Mouse (Mus musculus) CH12.LX (cell line): ENCODE data around the gene BC049715. TPM values are rescaled to one million over a fixed set of nuclear protein-coding genes. Genes with fewer than 3 reads are reported as not detected.
A peak's percentile ranks its signal among the peaks of the same experiment; 100 is the strongest.

Experiments
- DNase-seq: peaks from one replicate; pipeline ENCODE4 v3.0.0-alpha.2; 2013; ENCODE audit errors: extremely low read depth
- H3K27ac ChIP-seq: 2 replicates; pipeline ENCODE4 v1.5.1; 2012; ENCODE audit warnings: low read depth, mild to moderate bottlenecking, control low read depth, moderate library complexity; ENCODE audit not compliant: insufficient read depth
- H3K27me3 ChIP-seq: replicated peaks from 2 replicates; pipeline ENCODE3; 2012; ENCODE audit warnings: inconsistent platforms
- H3K36me3 ChIP-seq, 2 experiments: replicated peaks in 1 of 2; 2 replicates each; pipeline versions ENCODE3 to v1.6.1; 2012; ENCODE audit warnings: inconsistent platforms in 1 of 2, low read length in 1 of 2, mild to moderate bottlenecking in 1 of 2, mixed read lengths in 1 of 2, moderate library complexity in 1 of 2; ENCODE audit not compliant: control insufficient read depth in 1 of 2, insufficient read depth in 1 of 2
- H3K4me1 ChIP-seq, 2 experiments: 2 replicates each; pipeline ENCODE4 v1.6.1; 2012; ENCODE audit warnings: inconsistent platforms in 1 of 2, moderate library complexity in 1 of 2; ENCODE audit not compliant: insufficient read depth in 2 of 2, control insufficient read depth in 1 of 2
- H3K4me2 ChIP-seq: 2 replicates; pipeline ENCODE4 v1.6.1; 2012; ENCODE audit warnings: low read depth, mild to moderate bottlenecking, control low read depth; ENCODE audit not compliant: poor library complexity, insufficient read depth, severe bottlenecking
- H3K4me3 ChIP-seq, 3 experiments: fragments of 150-350 bp in 1 of 3; sonication (generic) in 1 of 3; replicated peaks in 1 of 3; 2 replicates each; pipeline versions ENCODE3 to v1.5.1; 2011 to 2012; ENCODE audit warnings: low read depth in 2 of 3, low read length in 2 of 3, mild to moderate bottlenecking in 2 of 3, moderate library complexity in 2 of 3, control low read depth in 1 of 3, improper control_type of control experiment in 1 of 3, inconsistent platforms in 1 of 3, mixed read lengths in 1 of 3; ENCODE audit not compliant: poor library complexity in 1 of 3
- H3K79me2 ChIP-seq: replicated peaks from 2 replicates; pipeline ENCODE4 v1.6.1; 2012; ENCODE audit warnings: mild to moderate bottlenecking, moderate library complexity; ENCODE audit not compliant: control insufficient read depth, poor library complexity, insufficient read depth, severe bottlenecking; ENCODE audit errors: extremely low read depth
- H3K9ac ChIP-seq: 2 replicates; pipeline ENCODE4 v1.6.1; 2012; ENCODE audit warnings: low read depth, mild to moderate bottlenecking, control low read depth, moderate library complexity; ENCODE audit not compliant: insufficient read depth
- H3K9me3 ChIP-seq: replicated peaks from 2 replicates; pipeline ENCODE3; 2012; ENCODE audit warnings: low read length, inconsistent platforms, mixed read lengths
- BHLHE40 ChIP-seq: IDR thresholded peaks from 2 replicates; pipeline ENCODE4 v1.6.1; 2011; ENCODE audit warnings: mild to moderate bottlenecking, low read depth, low read length, improper control_type of control experiment
- CHD2 ChIP-seq: IDR thresholded peaks from 2 replicates; pipeline ENCODE4 v1.6.1; 2011; ENCODE audit warnings: low read length, improper control_type of control experiment
- E2F4 ChIP-seq: IDR thresholded peaks from 2 replicates; pipeline ENCODE4 v1.6.1; 2011; ENCODE audit warnings: low read depth, low read length, improper control_type of control experiment; ENCODE audit not compliant: insufficient replicate concordance
- ELF1 ChIP-seq: IDR thresholded peaks from 2 replicates; pipeline ENCODE4 v1.6.1; 2014; ENCODE audit warnings: low read depth, mild to moderate bottlenecking, inconsistent platforms, low read length, improper control_type of control experiment
- EP300 ChIP-seq: IDR thresholded peaks from 2 replicates; pipeline ENCODE4 v1.6.1; 2011; ENCODE audit warnings: low read length, improper control_type of control experiment
- ETS1 ChIP-seq: conservative IDR thresholded peaks from 2 replicates; pipeline ENCODE4 v1.6.1; 2012; ENCODE audit warnings: low read depth, mild to moderate bottlenecking, inconsistent platforms, low read length, improper control_type of control experiment, moderate library complexity
- GABPA ChIP-seq: IDR thresholded peaks from 2 replicates; pipeline ENCODE4 v1.6.1; 2012; ENCODE audit warnings: low read depth, low read length, improper control_type of control experiment, inconsistent platforms; ENCODE audit not compliant: insufficient replicate concordance
- HCFC1 ChIP-seq: IDR thresholded peaks from 2 replicates; pipeline ENCODE4 v1.6.1; 2012; ENCODE audit warnings: low read depth, mild to moderate bottlenecking, inconsistent platforms, low read length, improper control_type of control experiment
- IRF4 ChIP-seq: IDR thresholded peaks from 2 replicates; pipeline ENCODE4 v1.6.1; 2014; ENCODE audit warnings: low read depth, mild to moderate bottlenecking, inconsistent platforms, low read length, improper control_type of control experiment
- JUND ChIP-seq: conservative IDR thresholded peaks from 2 replicates; pipeline ENCODE4 v1.6.1; 2011; ENCODE audit warnings: low read depth, low read length, improper control_type of control experiment
- MAFK ChIP-seq: IDR thresholded peaks from 2 replicates; pipeline ENCODE4 v1.6.1; 2011; ENCODE audit warnings: low read length, improper control_type of control experiment; ENCODE audit not compliant: insufficient replicate concordance
- MAX ChIP-seq: IDR thresholded peaks from 2 replicates; pipeline ENCODE4 v1.6.1; 2011; ENCODE audit warnings: low read length, improper control_type of control experiment
- MAZ ChIP-seq: IDR thresholded peaks from 2 replicates; pipeline ENCODE4 v1.6.1; 2012; ENCODE audit warnings: low read depth, mild to moderate bottlenecking, inconsistent platforms, low read length, improper control_type of control experiment, moderate library complexity
- MXI1 ChIP-seq: IDR thresholded peaks from 2 replicates; pipeline ENCODE4 v1.6.1; 2011; ENCODE audit warnings: mild to moderate bottlenecking, low read depth, low read length, improper control_type of control experiment
- MYC ChIP-seq: IDR thresholded peaks from 2 replicates; pipeline ENCODE4 v1.6.1; 2011; ENCODE audit warnings: low read depth, mild to moderate bottlenecking, improper control_type of control experiment, low read length
- NELFE ChIP-seq: IDR thresholded peaks from 2 replicates; pipeline ENCODE4 v1.6.1; 2011; ENCODE audit warnings: low read depth, low read length, improper control_type of control experiment
- NRF1 ChIP-seq: IDR thresholded peaks from 2 replicates; pipeline ENCODE4 v1.6.1; 2014; ENCODE audit warnings: low read depth, mild to moderate bottlenecking, inconsistent platforms, low read length, improper control_type of control experiment, moderate library complexity
- PAX5 ChIP-seq: IDR thresholded peaks from 2 replicates; pipeline ENCODE4 v1.6.1; 2012; ENCODE audit warnings: low read length, inconsistent platforms, mixed read lengths
- POLR2A ChIP-seq: IDR thresholded peaks from 2 replicates; pipeline ENCODE4 v1.6.1; 2011; ENCODE audit warnings: low read depth, mild to moderate bottlenecking, improper control_type of control experiment, low read length
- POLR2AphosphoS2 ChIP-seq: IDR thresholded peaks from 2 replicates; pipeline ENCODE4 v1.6.1; 2011; ENCODE audit warnings: low read depth, low read length, improper control_type of control experiment
- RAD21 ChIP-seq: IDR thresholded peaks from 2 replicates; pipeline ENCODE4 v1.6.1; 2011; ENCODE audit warnings: low read depth, mild to moderate bottlenecking, low read length, improper control_type of control experiment, moderate library complexity
- RCOR1 ChIP-seq: conservative IDR thresholded peaks from 2 replicates; pipeline ENCODE4 v1.6.1; 2012; ENCODE audit warnings: low read depth, mild to moderate bottlenecking, inconsistent platforms, low read length, improper control_type of control experiment
- SMC3 ChIP-seq: IDR thresholded peaks from 2 replicates; pipeline ENCODE4 v1.6.1; 2011; ENCODE audit warnings: low read depth, low read length, improper control_type of control experiment
- TBP ChIP-seq: conservative IDR thresholded peaks from 2 replicates; pipeline ENCODE4 v1.6.1; 2011; ENCODE audit warnings: low read depth, low read length, improper control_type of control experiment
- UBTF ChIP-seq: IDR thresholded peaks from 2 replicates; pipeline ENCODE4 v1.6.1; 2012; ENCODE audit warnings: low read depth, mild to moderate bottlenecking, inconsistent platforms, low read length, improper control_type of control experiment, moderate library complexity
- USF1 ChIP-seq: IDR thresholded peaks from 2 replicates; pipeline ENCODE4 v1.6.1; 2014; ENCODE audit warnings: low read depth, mild to moderate bottlenecking, inconsistent platforms, low read length, improper control_type of control experiment
- USF2 ChIP-seq: conservative IDR thresholded peaks from 2 replicates; pipeline ENCODE4 v1.6.1; 2011; ENCODE audit warnings: low read depth, low read length, improper control_type of control experiment
- ZC3H11A ChIP-seq: IDR thresholded peaks from 2 replicates; pipeline ENCODE4 v1.6.1; 2012; ENCODE audit warnings: low read depth, mild to moderate bottlenecking, inconsistent platforms, low read length, improper control_type of control experiment
- ZKSCAN1 ChIP-seq: IDR thresholded peaks from 2 replicates; pipeline ENCODE4 v1.6.1; 2012; ENCODE audit warnings: low read depth, inconsistent platforms, low read length, improper control_type of control experiment, borderline replicate concordance
- ZMIZ1 ChIP-seq: IDR thresholded peaks from 2 replicates; pipeline ENCODE4 v1.6.1; 2012; ENCODE audit warnings: low read depth, mild to moderate bottlenecking, inconsistent platforms, low read length, improper control_type of control experiment
- ZNF384 ChIP-seq: IDR thresholded peaks from 2 replicates; pipeline ENCODE4 v1.6.1; 2012; ENCODE audit warnings: low read depth, low read length, improper control_type of control experiment, inconsistent platforms
- dilution Hi-C: fragments of 300-500 bp; cut with MboI; formaldehyde crosslinking; loops from 2 replicates; pipeline ENCODE4 v1.14.3; 2020; ENCODE audit warnings: low sequenced_read_pairs; ENCODE audit not compliant: extremely low pct_unique_long_range_greater_than_20kb, extremely low pct_ligation_motif_present
- in situ Hi-C: fragments of 300-500 bp; cut with MboI; formaldehyde crosslinking; loops from 3 replicates; pipeline ENCODE4 v1.14.3; 2019; ENCODE audit warnings: low sequenced_read_pairs, low pct_ligation_motif_present, low pct_unique_long_range_greater_than_20kb, mixed read lengths
- polyA plus RNA-seq: library from polyadenylated mRNA; unstranded; fragments of >175 nt; gene quantifications from 2 replicates; pipeline ENCODE4 v1.2.1, GENCODE M21; 2012; ENCODE audit warnings: low read depth; ENCODE audit not compliant: insufficient read length
- total RNA-seq, 2 experiments: library from RNA; depleted of rRNA; stranded (reverse); fragments of 300-350 nt in 1 of 2; fragments of >200 nt in 1 of 2; gene quantifications; 2 replicates each; pipeline ENCODE4 v1.2.3; 2012 to 2014

The BC049715 gene
- total and polyA plus RNA-seq, 3 experiments: 8.8 to 13.5 (median 9.9) TPM

DNA sequence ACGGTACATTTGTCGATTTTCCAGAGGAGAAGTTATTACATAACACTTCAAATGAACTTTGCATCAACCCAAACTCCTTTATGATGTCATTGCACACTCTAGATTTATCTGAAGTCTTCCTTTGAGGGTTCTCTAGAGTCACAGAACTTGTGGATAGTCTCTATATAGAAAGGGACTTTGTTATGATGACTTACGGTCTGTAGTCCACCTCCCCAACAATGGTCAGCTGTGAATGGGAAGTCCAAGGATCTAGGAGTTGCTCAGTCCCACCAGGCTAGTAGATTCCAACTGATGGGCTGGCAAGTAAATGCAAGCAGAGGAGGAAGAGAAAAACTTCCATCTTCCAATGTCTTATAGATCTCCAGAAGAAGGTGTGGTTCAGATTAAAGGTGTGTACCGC is 1.3 kb downstream of the BC049715 start:
- peak overlapping the region; percentile 65 to 86 (median 84) for H3K4me3 ChIP-seq
- no peak for TF ChIP-seq SMC3
- no peak for TF ChIP-seq USF1
- no peak for TF ChIP-seq CHD2
- no peak for TF ChIP-seq MYC
- no peak for TF ChIP-seq MXI1
- TF ChIP-seq RCOR1: no peak
- TF ChIP-seq USF2: no peak
- no peak for TF ChIP-seq EP300
- no peak for TF ChIP-seq GABPA
- no peak for DNase-seq
- peaks cover 53% of the 10 kb centered on the region for H3K79me2 ChIP-seq
- dilution Hi-C loops (no loop called here), in situ Hi-C loops (no loop called here)
- H3K4me1 ChIP-seq: peaks cover 5 to 45% of the 10 kb centered on the region in 2 experiments
- peak overlapping the region; percentile 58; the same call in 1 of the 2 replicates for H3K27ac ChIP-seq
- no peaks in the 10 kb centered on the region for H3K27me3 ChIP-seq
- H3K9me3 ChIP-seq: no peaks in the 10 kb centered on the region
- H3K36me3 ChIP-seq: peaks cover 11 to 23% of the 10 kb centered on the region in 2 experiments
- peak overlapping the region; percentile 100 for H3K4me2 ChIP-seq
- peak overlapping the region; percentile 98 for H3K9ac ChIP-seq

DNA sequence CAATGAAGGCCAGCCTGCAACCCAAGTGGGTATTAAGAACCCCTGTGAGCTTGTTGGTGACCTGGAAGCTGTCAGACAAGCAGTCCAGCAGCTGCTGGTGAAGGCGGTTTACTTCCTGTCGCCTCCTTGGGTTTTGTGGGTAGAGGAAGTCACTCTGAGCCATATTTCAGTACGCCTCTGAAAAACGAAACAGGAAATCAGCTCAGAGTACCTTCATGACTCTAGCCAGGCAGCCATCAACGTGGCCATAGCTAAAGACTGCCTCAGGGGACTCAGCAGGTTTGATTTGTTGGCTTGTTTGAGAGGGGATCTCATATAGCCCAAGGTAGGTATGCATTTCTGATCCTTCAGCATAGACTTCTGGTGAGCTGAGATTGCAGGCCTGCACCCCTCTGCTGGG is 4.3 kb downstream of the BC049715 start:
- dilution Hi-C loops (no loop called here), in situ Hi-C loops (loop anchor here (10.0 kb wide), 1 partner anchor 133 kb away; no protein-coding TSS in a partner anchor)
- H3K4me1 ChIP-seq: peaks cover 12 to 43% of the 10 kb centered on the region in 2 experiments
- peak overlapping the region; percentile 90 for H3K4me2 ChIP-seq
- DNase-seq: peak; percentile 91
- peak overlapping the region; percentile 86 for H3K27ac ChIP-seq
- peak overlapping the region; percentile 99 for H3K9ac ChIP-seq
- peaks cover 17 to 32% of the 10 kb centered on the region in 2 experiments for H3K36me3 ChIP-seq
- no peaks in the 10 kb centered on the region for H3K27me3 ChIP-seq
- H3K79me2 ChIP-seq: peaks cover 37% of the 10 kb centered on the region
- no peaks in the 10 kb centered on the region for H3K9me3 ChIP-seq
- H3K4me3 ChIP-seq: peak overlapping the region; percentile 64 to 91 (median 65)
- no peak for TF ChIP-seq MAZ
- no peak for TF ChIP-seq USF2
- no peak for TF ChIP-seq ZKSCAN1
- TF ChIP-seq POLR2A: peak; percentile 87
- TF ChIP-seq IRF4: peak; percentile 70
- TF ChIP-seq EP300: no peak
- TF ChIP-seq UBTF: no peak
- TF ChIP-seq ZNF384: no peak
- no peak; the same call in 1 of the 2 replicates for TF ChIP-seq NRF1
- peak; percentile 70; the same call in 1 of the 2 replicates for TF ChIP-seq POLR2AphosphoS2
- peak; percentile 77; the same call in 1 of the 2 replicates for TF ChIP-seq MXI1
- TF ChIP-seq JUND: 0 out of 2 replicates have a peak, but pooled peaks have one; percentile 33
- TF ChIP-seq MAFK: no peak
- TF ChIP-seq MYC: peak; percentile 90
- peak; percentile 75; the same call in 1 of the 2 replicates for TF ChIP-seq CHD2
- TF ChIP-seq ETS1: peak; percentile 47
- no peak for TF ChIP-seq GABPA
- TF ChIP-seq TBP: peak; percentile 91
- TF ChIP-seq RAD21: no peak
- no peak for TF ChIP-seq E2F4
- TF ChIP-seq ZC3H11A: no peak
- peak; percentile 78; the same call in 1 of the 2 replicates for TF ChIP-seq NELFE
- TF ChIP-seq RCOR1: no peak
- TF ChIP-seq BHLHE40: no peak; the same call in 1 of the 2 replicates
- TF ChIP-seq PAX5: no peak
- 0 out of 2 replicates have a peak, but pooled peaks have one; percentile 77 for TF ChIP-seq ZMIZ1
- TF ChIP-seq MAX: peak; percentile 52; the same call in 1 of the 2 replicates
- TF ChIP-seq ELF1: peak; percentile 91
- peak; percentile 89 for TF ChIP-seq HCFC1
